Mouse (Mus musculus): Measurements from ENCODE around the gene Npcd.

DNA sequence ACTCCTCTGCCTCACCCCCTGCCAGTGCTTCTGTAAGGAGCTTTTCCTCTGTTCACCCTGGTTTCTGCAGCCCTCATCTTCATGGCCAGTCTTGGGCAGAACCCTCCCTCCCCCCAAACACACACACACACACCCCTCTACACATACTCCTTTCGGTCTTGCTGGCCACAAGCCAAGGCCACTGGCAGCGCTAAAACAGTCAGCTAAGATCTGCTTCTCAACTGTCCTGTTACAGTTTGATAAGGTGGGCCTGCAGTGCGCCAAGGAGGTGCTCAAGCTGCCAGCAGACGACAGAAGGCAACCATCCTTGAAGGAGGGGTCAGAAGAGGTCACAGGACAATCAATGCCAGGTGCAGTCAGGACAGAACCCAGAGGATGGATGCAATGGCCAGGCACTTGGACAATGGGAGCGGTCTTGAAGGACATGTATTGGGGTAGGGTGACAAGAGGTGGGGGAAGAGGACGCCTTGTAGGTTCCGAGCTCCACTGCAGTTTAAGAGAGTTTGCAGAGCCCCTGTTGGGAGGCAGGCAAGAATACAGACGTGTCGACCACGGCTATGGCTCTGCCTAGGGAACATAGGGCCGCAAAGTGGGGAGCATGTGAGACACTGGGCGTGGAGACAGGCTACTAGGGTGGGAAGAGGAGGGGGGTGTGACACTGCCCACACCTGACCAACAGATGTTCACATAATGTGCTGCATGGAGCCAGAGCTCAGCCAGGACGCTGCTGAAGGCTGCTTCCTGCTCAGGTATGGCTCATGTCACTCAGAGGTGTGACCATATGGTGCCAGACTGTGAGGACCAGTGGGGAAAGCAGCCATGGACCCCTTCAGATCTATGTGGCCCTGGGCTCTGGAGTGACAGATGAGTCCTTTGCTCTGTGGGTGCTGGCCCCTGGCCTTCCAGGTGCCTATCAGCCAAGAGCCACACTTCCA is 11.5 kb downstream of the Npcd start:
- no peak for TF ChIP-seq MAX (IDR thresholded peaks at IDR 0.05; ENCODE audit: low read depth)
- no peak for TF ChIP-seq POLR2A (IDR thresholded peaks at IDR 0.05; ENCODE audit: insufficient read length, low read depth)
- TF ChIP-seq MYOD1 (IDR thresholded peaks at IDR 0.05; ENCODE audit: control insufficient read depth in 1 of 3, insufficient read length in 2 of 3, low read depth in 2 of 3), result no peak
- no peak for TF ChIP-seq TCF12 (IDR thresholded peaks at IDR 0.05; ENCODE audit: insufficient read depth, poor library complexity, severe bottlenecking)
- no peak for TF ChIP-seq CEBPB (IDR thresholded peaks at IDR 0.05; ENCODE audit: insufficient read depth, poor library complexity, severe bottlenecking)
- peak; percentile 63 for TF ChIP-seq POLR2AphosphoS2 (IDR thresholded peaks at IDR 0.05; ENCODE audit: insufficient read length, low read depth)

Data from myocyte (in vitro differentiated cells).